Mouse (Mus musculus) kidney, adult 2 months (tissue): ENCODE measurements around the gene Gm49027.

ENCODE experiments used
- CTCF ChIP-seq: fragments of 200-500 bp; conservative IDR thresholded peaks from 2 replicates; pipeline ENCODE4 v1.5.1; 2011; ENCODE audit warnings: low read depth, mild to moderate bottlenecking, control low read depth, low read length, moderate library complexity, mixed read lengths; ENCODE audit not compliant: insufficient read depth, insufficient read length
- POLR2A ChIP-seq: fragments of 200-500 bp; IDR thresholded peaks from one replicate; pipeline ENCODE4 v1.6.1; 2011; ENCODE audit warnings: low read depth, low read length, control low read depth

- TF ChIP-seq POLR2A (no peak), CTCF (no peak)
These were observed 54.4 kb downstream of the Gm49027 start for GRCm38 (mm10) chr5:123470784-123471400.
